Mouse (Mus musculus) layer of hippocampus, adult 18-20 months (tissue): ENCODE data around the gene Kat6b. TPM values are rescaled to one million over a fixed set of nuclear protein-coding genes. Genes with fewer than 3 reads are reported as not detected.

ENCODE experiments used
- DNase-seq, 2 experiments: peaks; one replicate each; pipeline ENCODE4 v3.0.0; 2022; ENCODE audit warnings: low spot score in 2 of 2
- total RNA-seq, 2 experiments: library from RNA; stranded (reverse); gene quantifications; 2 replicates each; pipeline ENCODE4 v1.2.3; 2021

Gene Kat6b
- total RNA-seq, 2 experiments from 2014 or later, result 106 to 120 TPM

GRCm38 (mm10) chr14:21589620-21590019, 108.4 kb downstream of the Kat6b start:
- DNase-seq, result peak in 1 of 2 experiments; percentile 49

GRCm38 (mm10) chr14:21590205-21590604, 109.0 kb downstream of the Kat6b start:
- no peak for DNase-seq

- no peak for DNase-seq
These were observed 110.9 kb downstream of the Kat6b start for GRCm38 (mm10) chr14:21592152-21592551.

GRCm38 (mm10) chr14:21592985-21593750, 111.9 kb downstream of the Kat6b start:
- DNase-seq, result peak in 1 of 2 experiments; percentile 37

GRCm38 (mm10) chr14:21599446-21600173, 118.4 kb downstream of the Kat6b start:
- DNase-seq, result no peak

GRCm38 (mm10) chr14:21600174-21600566, 118.9 kb downstream of the Kat6b start:
- DNase-seq, result no peak

GRCm38 (mm10) chr14:21600628-21601027, 119.4 kb downstream of the Kat6b start:
- no peak for DNase-seq

GRCm38 (mm10) chr14:21602166-21602565, 120.9 kb downstream of the Kat6b start:
- no peak for DNase-seq

GRCm38 (mm10) chr14:21602937-21603336, 121.7 kb downstream of the Kat6b start:
- no peak for DNase-seq

GRCm38 (mm10) chr14:21607686-21608085, 126.5 kb downstream of the Kat6b start:
- no peak for DNase-seq

GRCm38 (mm10) chr14:21608886-21609285, 127.7 kb downstream of the Kat6b start:
- DNase-seq, result no peak

GRCm38 (mm10) chr14:21610224-21610623, 129.0 kb downstream of the Kat6b start:
- DNase-seq, result peak in 1 of 2 experiments; percentile 75

- DNase-seq, result peak in 1 of 2 experiments; percentile 41
These were observed 131.8 kb downstream of the Kat6b start for GRCm38 (mm10) chr14:21613031-21613430.

- no peak for DNase-seq
These were observed 132.9 kb downstream of the Kat6b start for GRCm38 (mm10) chr14:21614103-21614502.

GRCm38 (mm10) chr14:21615853-21616252, 134.6 kb downstream of the Kat6b start:
- no peak for DNase-seq

GRCm38 (mm10) chr14:21617221-21617980, 136.2 kb downstream of the Kat6b start:
- DNase-seq, result no peak

- DNase-seq, result no peak
These were observed 138.7 kb downstream of the Kat6b start for GRCm38 (mm10) chr14:21619951-21620350.

GRCm38 (mm10) chr14:21625946-21626345, 144.7 kb downstream of the Kat6b start:
- no peak for DNase-seq

- no peak for DNase-seq
These were observed 150.5 kb downstream of the Kat6b start for GRCm38 (mm10) chr14:21631665-21632200.

GRCm38 (mm10) chr14:21636548-21636947, 155.3 kb downstream of the Kat6b start:
- DNase-seq, result no peak

- peak in 1 of 2 experiments; percentile 15 for DNase-seq
These were observed 159.7 kb downstream of the Kat6b start for GRCm38 (mm10) chr14:21640806-21641435.
